In the genomic region with DNA sequence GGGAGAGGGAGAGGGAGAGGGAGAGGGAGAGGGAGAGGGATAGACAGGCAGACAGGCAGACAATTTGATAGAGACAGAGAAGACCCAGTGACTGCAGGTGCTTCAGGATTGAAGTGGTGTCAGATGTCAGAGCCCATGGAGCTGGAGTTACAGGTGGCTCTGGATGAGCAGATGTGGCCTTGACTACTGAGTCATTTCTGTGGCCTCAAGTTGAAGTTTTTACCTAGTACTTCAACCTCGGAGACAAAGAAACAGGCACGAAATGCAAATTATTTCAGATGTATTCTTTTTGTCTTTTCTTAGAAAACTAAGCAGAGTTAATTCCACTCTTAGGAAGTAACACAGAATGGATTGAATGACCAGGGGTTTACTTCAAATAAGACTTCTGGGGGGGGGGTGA, we compare ENCODE assay signal across 16 mouse cellular contexts.
"Had no signal": no experiment of that assay in that cellular context is flagged by ENCODE, and none has a peak within 500 bp of the region (broad histone marks: within the 10 kb centered on the region; RNA-seq: fewer than 3 reads in every experiment).

No protein-coding gene starts in this region.

- H3K4me3 ChIP-seq: midbrain, embryonic 10.5 days; myocyte; neural tube, embryonic 13.5 days; neural tube, embryonic 15.5 days had no signal

- H3K36me3 ChIP-seq: midbrain, embryonic 10.5 days; neural tube, embryonic 13.5 days; neural tube, embryonic 15.5 days had no signal

- H3K9me3 ChIP-seq: midbrain, embryonic 10.5 days; neural tube, embryonic 13.5 days; neural tube, embryonic 15.5 days had no signal

- H3K4me2 ChIP-seq: lung, embryonic 14.5 days; neural tube, embryonic 13.5 days; neural tube, embryonic 15.5 days had no signal

- H3K9ac ChIP-seq: lung, embryonic 14.5 days; neural tube, embryonic 13.5 days; neural tube, embryonic 15.5 days had no signal

- DNase-seq: lung, adult 18-20 months; lung, embryonic 14.5 days; lung, postnatal 10 days; lung, postnatal 4 days; retina, postnatal 1 day; right cerebral cortex, adult 18-20 months; right cerebral cortex, postnatal 25 days; right cerebral cortex, postnatal 4 days; spleen, adult 18-20 months; thymus, adult 18-20 months; thymus, postnatal 14 days; thymus, postnatal 36 days had no signal

- H3K27ac ChIP-seq: midbrain, embryonic 10.5 days; neural tube, embryonic 13.5 days; neural tube, embryonic 15.5 days had no signal

- H3K4me1 ChIP-seq: neural tube, embryonic 13.5 days; neural tube, embryonic 15.5 days had no signal

- H3K27me3 ChIP-seq: neural tube, embryonic 13.5 days; neural tube, embryonic 15.5 days had no signal
